Mouse (Mus musculus) left cerebral cortex, postnatal 25 days (tissue): ENCODE data around the gene Artn. TPM values are rescaled to one million over a fixed set of nuclear protein-coding genes. Genes with fewer than 3 reads are reported as not detected.

Experiments used
- DNase-seq, 2 experiments: peaks; one replicate each; pipeline ENCODE4 v3.0.0; 2022; ENCODE audit warnings: low spot score in 2 of 2, mixed read lengths in 1 of 2
- intact Hi-C: fragments of 180-260 bp; cut with DNase I; formaldehyde crosslinking; loops from one replicate; pipeline ENCODE4 v1.15.1; 2025
- total RNA-seq, 2 experiments: library from RNA; stranded (reverse); gene quantifications; 2 replicates each; pipeline ENCODE4 v1.2.3; 2021

The Artn gene
- 1 to 10 TPM; 2.3 to 2.6 TPM for total RNA-seq

DNA sequence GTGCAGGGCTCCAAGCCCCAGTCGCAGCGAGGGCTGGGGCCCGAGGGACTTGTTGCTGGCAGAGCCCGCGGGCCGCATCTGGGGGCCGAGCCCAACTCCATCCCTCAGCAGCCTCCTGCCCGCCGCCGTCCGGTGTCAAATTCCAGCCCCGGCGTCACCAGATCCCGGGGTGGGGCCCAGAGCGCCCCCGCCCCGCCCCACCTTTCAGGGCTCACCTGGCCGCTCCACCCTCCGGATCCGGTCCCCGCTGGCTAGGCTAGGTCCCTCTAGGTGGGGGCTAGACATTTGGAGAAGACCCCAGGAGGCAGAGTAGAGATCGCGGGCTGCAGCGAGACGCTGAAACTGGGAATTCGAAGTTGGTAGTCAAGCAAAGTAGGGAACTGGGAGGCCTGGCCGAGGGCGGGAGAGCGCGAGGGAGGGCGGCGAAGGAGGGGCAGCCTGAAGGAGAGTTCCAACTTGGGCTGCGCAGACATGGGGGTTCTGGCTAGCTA lies at the start of gene Artn:
TSS of gene Artn (minus strand) at position 373 of the 491 bp plus-strand sequence.
- DNase-seq = no peak
- intact Hi-C loops = loop anchor here (5.0 kb wide), 5 partner anchors 102 to 363 kb away; partner anchors contain the start of genes Ptprf and St3gal3

DNA sequence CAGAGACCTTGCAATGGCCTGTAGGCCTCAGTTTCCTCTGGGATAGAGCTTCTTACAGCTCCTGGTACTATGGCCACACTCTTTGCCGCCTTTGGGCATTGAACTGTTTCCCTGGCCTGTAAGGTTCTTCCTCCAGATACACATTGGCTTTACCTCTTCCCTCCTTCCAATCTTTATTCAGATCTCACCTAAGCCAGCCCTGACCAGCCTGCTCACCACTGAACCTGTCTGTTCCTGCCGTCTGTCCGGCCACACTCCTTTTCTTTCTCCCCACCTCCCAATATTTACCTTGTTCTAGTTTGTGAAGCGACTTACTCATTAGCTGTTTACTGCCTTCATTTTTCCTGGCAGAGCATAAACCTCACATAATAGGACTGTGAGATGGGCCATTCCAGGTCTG lies 49.6 kb upstream of the Artn start:
- DNase-seq = no peak
- intact Hi-C loops = no loop called here

DNA sequence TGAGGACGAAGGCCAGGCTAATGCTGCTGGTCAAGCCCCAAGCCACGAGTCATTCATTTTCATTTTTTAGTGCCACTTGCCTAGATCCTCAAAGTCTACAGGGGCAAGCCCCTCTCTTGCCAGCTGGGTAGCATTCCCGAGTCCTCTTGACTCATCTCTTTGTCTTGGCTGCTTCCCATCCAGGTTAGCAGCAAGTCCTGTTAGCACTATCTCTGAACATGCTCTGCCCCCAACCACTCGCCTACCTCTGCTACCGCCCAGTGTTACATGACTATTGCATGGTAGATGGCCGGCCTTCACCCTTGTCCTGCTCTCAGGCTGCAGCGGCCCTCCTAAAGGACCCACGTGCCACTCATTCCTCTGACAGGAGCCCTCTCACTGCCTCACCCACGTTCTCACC lies 48.7 kb upstream of the Artn start:
- no peak for DNase-seq
- intact Hi-C loops = no loop called here

DNA sequence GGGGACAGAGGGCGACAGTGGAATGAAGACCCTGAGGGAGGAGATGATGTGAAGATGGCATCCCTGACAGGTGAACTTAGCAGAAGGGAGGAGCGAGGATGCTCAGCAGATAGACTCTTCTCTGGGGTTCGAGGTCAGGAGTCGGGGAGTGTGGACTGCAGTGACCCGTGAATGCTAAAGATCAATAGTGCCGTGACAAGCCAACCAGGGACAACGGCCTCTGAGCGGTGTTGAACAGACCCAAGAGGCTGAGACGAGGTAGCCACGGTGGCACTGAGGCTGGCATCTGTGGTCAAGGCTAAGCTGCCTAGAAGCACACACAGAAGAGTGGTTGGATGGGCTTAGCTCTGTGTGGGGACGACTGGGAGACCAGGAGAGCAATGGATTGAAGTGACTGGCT lies 48.3 kb upstream of the Artn start:
- no peak for DNase-seq
- intact Hi-C loops = no loop called here

DNA sequence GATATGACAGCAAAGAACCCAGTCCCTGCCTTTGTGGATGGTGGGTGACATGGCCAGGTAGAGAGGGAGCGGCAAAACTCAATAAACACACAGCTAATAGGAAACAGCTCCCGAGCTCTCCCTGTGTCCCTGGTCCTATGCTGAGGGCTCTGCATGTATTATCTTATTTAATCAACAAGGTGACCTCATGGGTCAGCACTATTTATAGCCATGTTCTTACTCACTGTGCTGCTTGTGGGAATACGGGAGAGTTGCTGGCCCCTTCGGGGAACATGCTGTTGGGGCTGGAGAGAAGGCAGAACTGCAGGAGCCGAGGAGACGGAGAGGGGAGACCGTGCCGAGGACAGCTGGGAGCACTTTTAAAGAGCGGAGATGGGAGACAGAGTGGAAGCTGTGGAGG lies 47.8 kb upstream of the Artn start:
- DNase-seq = no peak
- intact Hi-C loops = no loop called here

DNA sequence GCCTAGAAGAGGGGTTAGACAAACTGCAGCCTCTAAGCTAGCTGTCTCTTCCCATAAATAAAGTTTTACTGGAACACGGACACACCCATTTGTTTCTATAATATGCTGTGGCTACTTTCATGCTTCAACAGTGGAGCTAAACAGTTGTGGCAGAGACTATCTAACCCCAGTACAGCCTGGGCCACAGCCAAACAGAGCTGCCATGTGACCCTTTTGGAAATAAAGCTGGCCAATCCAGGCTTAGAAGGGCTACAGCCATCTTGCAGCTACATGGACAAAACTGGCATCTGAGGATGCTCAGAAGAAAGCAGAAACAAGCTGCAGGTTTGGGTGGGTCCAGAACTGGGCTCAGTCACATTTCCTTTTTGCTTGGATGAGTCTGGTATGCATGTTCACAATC lies 46.3 kb upstream of the Artn start:
- DNase-seq = no peak
- intact Hi-C loops = no loop called here

DNA sequence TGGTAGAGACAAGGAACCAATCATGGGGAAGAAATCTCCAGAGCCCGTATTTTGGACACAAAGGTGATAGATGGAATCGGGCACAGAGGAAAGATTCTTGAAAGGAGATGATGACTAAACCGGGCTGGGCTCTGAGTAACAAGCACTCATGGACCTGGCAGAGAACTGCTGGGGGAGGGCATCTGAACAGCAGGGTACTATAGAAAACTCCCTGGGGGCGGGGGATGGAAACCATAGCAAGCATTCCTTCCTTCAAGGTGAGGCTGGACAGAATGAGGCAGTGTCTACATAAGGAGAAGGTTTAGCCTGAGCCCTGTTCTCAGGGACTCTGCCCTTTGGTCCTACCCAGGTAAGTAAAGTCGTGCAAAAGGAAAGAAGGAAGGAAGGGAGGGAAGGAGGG lies 45.2 kb upstream of the Artn start:
- intact Hi-C loops = no loop called here
- DNase-seq = peak; percentile 17 to 81

DNA sequence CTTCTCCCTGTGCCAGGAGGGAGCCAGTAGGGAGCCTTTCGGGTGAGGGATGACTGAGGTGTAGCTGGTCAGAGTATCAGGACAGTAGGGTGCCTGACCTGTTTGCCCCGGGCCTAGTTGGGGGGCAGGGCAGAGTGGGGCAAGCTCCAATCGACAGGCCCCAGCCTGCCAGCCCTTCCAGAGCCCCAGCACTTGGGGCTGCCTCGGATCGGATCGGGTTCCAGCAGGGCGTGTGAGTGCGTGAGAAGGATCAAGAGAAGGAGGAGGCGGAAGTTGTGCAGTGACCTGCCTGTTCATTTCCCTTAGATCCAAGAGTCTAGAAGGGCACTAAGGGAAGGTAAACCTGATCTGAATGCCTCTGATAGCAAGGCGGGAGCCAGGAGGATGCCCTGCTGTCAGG lies 43.4 kb upstream of the Artn start:
- DNase-seq = no peak
- intact Hi-C loops = no loop called here

DNA sequence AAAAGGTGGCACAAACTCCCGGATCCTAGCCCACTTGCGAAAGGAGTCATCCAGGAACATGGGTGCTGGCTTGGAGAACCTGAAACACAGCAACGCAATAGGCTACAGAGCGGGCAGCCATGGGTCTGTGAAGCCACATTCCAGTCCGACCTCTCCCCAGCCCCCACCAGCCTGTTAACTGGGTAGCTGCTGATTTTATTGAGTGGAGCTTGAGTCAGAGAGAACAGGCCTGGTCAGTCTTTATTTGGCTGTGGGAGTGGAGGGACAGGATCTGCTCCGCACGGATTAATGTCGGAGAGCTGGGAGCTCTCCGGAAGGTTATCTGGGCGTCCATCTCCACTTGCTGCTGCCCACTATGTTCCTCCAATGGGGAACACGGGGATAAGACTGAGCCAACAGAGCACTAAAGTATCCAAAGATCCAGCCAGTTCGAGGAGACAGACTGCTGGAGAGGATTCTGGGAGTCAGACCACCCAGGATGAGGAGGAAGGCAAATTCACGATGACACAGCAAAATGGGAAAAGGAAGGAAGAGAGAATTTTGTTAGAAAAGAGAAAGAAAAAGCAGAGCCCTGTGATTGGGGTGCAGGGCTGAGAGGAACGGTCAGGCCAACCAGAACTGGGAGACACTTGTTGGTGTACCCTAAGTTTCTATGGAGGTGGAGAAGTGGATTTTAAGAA lies 34.9 kb upstream of the Artn start:
- intact Hi-C loops = no loop called here
- no peak for DNase-seq

DNA sequence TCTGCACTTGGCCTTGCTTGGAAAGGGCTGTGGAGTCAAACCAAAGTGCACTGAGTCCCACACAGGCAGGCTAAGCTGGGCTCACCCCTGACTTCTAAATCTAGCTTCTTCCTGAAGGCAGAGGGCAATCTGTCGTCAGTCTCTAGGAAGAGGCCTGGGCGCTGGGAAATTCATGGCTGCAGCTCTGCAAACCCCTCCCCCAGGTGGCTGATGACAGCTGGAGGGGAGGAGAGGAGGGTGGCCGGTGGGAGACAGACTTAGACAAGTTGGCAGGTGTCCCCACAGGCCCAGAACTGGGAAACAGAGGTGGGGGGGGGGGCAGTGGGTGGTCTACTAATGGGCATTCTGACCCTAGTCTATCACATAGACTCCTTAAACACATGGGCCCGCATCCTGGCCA lies 27.9 kb upstream of the Artn start:
- DNase-seq = no peak
- intact Hi-C loops = no loop called here

DNA sequence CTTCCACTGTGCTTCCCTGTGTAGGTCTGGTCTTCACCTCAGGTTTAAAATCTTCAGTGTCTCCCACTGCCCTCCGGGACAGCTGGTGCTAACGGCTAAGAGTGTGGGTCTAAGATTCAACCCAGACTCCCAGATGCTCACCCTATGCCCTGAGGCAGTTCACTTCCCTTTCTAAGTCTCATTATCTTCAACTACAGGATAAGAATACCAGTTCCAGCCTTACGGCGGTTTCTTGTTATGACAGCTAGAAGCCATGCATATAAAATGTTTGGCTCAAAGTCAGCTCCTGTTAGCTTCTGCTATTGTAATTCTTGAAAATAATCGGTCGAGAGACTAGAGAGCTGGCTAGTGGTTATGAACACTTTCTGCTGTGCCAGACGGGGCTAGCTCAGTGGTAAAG lies 17.9 kb upstream of the Artn start:
- intact Hi-C loops = no loop called here

DNA sequence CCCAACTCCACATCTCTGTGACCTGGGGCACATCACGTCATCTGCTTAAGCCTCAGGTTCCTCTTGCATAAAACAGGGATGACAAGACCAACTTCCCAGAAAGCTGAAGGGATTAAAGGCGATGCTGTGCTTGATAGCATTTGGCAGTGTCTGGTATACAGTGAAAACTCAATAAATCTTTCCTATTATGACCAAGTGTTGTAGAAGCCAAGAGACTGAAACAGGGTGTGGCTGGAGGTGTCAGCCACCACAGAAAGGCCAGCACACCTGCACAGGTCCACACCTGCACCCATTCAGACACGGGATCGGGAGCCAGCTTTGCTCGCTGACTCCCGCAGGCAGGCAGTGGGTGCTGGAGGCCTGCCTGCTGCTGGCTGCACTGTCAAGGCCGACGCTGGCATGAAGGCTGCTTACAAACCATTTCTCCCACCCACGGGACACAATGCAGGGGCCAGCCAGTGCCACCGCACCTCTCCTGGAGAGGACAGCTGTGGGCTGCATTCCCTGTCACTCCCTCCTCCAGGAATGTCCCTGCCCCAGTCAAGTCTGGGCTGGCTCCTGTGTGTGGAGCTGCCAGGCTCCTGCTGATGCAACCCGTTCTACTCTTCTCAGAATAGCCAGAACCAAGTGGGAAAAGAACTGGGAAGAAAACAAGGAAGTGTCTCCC lies 17.2 kb upstream of the Artn start:
- intact Hi-C loops = no loop called here
- no peak for DNase-seq

More for the DNA sequence above, 17.9 kb upstream of the Artn start:
- DNase-seq = no peak

DNA sequence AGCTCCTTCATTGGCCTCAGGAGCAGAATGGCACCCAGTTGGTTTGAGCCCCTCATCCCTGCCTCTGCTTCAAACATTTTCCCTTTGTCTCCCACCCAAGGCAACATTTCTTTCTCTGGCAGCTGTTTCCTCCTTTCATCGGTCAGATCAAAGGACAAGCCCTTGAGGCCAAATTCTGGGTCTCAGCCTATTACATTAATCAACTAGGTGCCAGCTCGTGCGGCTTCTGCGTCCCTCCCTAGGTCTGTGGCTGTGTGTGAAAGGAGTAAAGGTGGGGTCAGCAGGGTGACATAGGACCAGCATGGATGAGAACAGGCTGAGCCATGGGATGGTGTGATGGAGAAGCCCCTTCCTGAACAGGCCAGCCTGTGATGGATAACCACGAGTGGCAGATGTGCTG lies 13.8 kb upstream of the Artn start:
- no peak for DNase-seq
- intact Hi-C loops = no loop called here

DNA sequence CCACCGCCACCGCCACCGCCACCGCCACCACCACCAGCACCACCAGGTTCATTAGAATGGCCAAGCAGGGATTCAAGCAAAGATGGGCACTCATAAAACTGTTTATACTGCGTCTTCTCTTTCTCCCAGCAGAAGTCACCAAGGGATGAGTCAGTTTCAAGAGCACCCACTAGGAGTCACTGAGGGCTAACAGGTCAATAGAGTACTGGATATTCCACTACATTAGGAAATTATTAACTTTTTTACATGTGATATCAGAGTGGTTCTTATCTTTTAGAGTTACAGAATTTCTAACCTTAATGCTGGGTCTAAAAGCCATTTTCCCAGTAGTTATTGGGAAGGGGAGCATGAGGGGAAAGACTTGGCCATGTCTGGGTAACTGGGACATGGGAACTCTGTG lies 7.4 kb upstream of the Artn start:
- DNase-seq = no peak
- intact Hi-C loops = no loop called here

DNA sequence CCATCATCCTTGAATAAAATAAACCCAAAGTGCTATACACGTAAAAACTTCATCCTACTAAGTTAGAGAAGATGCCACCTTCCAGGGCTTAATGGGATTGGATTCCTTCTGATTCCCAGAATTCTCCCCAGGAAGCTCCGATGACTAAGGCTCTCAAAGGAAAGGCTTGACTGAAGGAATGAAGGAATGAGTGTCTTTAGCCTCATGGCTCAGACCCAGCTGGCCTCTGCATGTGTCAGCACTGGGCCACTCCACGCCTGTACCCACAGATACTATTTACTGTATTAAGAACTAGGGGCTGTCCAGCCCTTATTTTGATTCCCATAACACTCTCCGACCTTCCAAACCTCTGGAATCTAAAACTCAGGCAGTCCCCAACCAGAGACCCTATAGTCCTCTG lies 4.5 kb upstream of the Artn start:
- no peak for DNase-seq
- intact Hi-C loops = no loop called here

DNA sequence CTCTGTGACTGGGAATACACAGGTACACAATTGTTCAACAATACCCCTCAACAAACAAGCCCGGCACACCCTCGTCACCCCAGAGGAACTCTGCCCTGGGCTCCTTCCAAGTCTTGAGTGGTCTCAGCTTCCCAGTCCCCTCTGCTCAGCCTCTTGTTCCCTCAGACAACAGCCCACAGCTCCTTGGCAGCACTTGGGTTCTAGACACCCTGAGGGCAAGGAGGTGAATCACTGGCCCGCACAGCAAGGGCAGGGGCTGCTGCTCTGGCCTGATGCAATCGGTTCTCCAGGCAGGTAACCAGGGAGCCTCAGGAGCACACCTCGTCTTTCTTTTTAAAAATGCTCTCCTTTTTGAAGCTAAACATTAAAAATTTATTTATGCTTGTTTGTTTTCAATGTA lies 3.7 kb upstream of the Artn start:
- intact Hi-C loops = no loop called here
- no peak for DNase-seq

DNA sequence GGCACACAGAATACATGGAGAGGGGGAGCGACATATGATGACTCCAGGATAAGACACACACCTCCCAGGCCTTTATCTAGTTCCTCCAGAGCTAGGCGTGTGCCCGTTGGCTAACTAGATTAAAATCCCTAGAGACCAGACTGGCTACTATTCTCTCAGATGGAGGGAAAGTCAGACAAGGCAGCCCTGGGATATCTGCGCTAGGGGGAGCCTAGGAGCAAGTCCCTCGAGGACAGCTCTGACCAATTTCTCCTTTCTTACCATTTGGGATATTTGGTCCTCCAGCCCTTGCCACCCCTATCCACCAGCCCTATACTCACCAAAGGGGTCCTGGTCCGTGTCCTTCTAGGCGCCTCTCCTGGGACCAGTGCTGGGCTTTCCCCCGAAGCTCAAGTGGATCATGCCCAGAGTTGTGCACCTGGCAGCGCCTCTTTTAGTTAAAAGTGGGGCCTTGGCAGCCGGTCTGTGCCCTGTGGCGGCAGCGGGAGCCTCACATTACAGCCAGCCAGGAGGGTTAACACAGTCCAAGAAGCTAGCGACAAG lies 793 bp downstream of the Artn start:
- intact Hi-C loops = loop anchor here (1.0 to 5.0 kb wide), 6 partner anchors 101 to 364 kb away; partner anchors contain the start of genes Ptprf and St3gal3
- peak in 1 of 2 experiments; percentile 59 for DNase-seq

DNA sequence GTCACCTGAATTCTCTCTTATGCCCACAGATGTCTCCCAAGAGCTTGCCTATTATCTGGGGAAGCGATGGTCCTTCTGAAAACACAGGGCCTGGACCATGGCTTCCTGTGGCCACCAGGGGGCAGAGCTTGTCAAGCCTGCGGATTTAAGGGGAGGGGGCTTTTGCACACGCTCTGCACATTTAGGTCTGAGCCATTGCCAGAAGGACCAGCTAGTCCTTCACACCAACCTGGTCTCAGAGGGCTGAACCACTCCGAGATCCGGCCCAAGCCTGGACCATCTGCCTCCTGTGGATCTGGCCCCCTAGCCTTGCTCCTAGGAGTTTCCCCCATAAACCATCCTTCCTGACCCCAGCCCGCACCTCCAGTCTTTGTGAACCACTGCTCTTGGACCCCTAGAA lies 1.3 kb downstream of the Artn start:
- DNase-seq = peak in 1 of 2 experiments; percentile 28

DNA sequence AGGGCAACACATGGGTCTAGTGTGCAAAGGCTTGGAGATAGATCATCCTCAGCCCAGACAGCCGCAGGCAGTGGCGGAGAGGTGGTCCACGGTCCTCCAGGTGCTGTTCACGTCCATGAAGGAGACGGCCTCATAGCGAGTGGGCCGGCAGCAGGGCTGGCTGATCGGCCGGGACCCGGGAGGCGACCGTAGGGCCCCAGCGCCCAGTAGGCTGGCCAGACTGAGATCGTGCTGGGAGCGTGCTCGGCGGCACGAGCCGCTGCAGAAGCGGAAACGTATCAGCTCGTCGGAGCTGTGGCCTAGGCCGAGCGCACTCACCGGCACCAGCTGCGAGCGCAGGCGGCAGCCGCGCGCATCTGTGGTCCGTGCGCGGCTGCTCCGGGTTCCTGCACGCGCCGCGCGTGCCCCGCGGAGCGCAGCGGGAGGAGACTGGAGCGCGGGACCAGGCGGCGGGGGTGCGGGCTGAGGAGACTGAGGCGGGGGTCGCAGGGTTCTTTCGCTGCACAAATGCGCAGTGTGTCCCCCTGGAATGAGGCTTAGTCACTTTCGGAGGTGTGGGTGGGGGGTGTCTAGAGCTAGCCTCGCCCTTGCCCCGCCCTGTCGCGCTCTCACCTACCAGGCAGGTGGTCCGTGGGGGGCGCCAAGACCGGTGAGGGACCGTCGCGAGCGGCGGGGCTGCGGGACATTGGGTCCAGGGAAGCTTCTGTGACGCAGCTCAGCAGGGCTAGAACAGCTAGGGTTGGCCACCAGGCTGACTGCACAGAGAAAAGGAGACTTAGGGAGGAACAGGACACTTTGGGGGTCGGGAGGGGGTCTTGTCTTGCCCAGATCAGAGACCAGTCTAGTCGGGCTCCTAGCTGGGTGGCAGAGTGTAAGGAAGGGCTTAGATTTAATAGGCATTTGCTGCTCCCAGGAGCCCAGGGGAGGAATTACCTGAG lies 2.7 kb downstream of the Artn start:
- peak; percentile 61 to 74 for DNase-seq
- intact Hi-C loops = loop anchor here (5.0 kb wide), 5 partner anchors 100 to 365 kb away; partner anchors contain the start of genes Ptprf and St3gal3

More for the DNA sequence above, 1.3 kb downstream of the Artn start:
- intact Hi-C loops = loop anchor here (1.0 to 5.0 kb wide), 6 partner anchors 101 to 364 kb away; partner anchors contain the start of genes Ptprf and St3gal3

DNA sequence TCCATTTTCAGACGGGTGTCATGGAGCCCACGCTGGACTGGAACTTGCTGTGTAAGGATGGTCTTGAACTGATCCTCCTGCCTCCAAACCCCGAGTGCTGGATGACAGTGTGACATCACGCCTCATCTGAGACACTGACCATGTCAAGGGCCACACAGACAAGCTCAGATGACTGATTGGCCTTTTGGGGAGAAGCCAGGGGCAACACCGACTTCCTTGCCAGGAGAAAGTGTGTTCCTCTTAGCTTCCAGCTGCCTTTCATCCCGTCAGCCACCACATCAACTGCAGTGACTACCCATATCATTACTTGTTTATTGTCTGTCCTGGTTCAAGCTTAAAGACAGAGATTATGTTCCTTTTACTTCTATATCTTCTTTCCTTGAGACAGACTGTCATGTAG lies 4.6 kb downstream of the Artn start:
- intact Hi-C loops = loop anchor here (5.0 kb wide), 5 partner anchors 98 to 367 kb away; partner anchors contain the start of genes Ptprf and St3gal3
- DNase-seq = no peak
